Mouse (Mus musculus): ENCODE measurements around the gene Cebpa. TPM values are rescaled to one million over a fixed set of nuclear protein-coding genes. Genes with fewer than 3 reads are reported as not detected.

Cebpa gene
- polyA plus RNA-seq (2015; fragmentation: Nextera tagmentation; extraction: Ambion mirVana): 4.3 and 5.3 TPM in 2 replicates

GRCm38 (mm10) chr7:35118841-35119413 lies at the start of gene Cebpa:
Gene Cebpa, plus strand, starts transcription at chr7:35119293.
- no peaks in the 10 kb centered on the region for H3K9me3 ChIP-seq (replicated peaks)
- peak within 1 kb of the TSS; percentile 71 for H3K9ac ChIP-seq
- H3K4me2 ChIP-seq: peak within 1 kb of the TSS; percentile 68
- DNase-seq: peak; percentile 61
- peak within 1 kb of the TSS; percentile 63 for H3K4me3 ChIP-seq (replicated peaks)
- peaks cover 39% of the 10 kb centered on the region for H3K4me1 ChIP-seq (replicated peaks)
- ATAC-seq (ENCODE audit: low read depth): peak; percentile 76
- WGBS (ENCODE audit: insufficient replicate concordance): 0% methylated on average over 50 of the region's 50 CpGs
- H3K27me3 ChIP-seq: peaks cover 79% of the 10 kb centered on the region
- H3K36me3 ChIP-seq: no peaks in the 10 kb centered on the region
- peak within 1 kb of the TSS; percentile 77 for H3K27ac ChIP-seq

DNA sequence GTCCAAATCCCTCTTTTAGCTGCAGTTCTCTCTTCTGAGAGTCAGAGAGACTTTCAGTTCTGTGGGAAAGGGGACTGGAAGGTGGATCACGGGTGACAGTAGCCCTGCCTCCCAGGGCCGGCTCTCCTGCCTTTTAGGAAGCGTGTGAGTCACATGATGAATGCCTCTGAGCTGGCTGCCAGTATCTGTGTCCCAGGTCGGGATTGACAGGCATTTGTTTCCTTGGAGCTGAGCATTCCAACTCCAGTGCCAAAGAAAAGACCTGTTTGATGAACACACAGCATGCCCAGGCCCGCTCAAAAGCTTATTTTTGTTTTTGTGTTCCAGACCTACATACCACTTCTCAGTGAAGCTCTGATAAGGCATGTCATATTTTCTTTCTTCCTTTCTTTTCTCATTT lies 42.4 kb upstream of the Cebpa start:
- Histone ChIP-seq H3K27me3 (no peaks in the 10 kb centered on the region), H3K9ac (no peak overlapping the region), H3K4me1 (replicated peaks) (peaks cover 6% of the 10 kb centered on the region; the same call in 1 of the 2 replicates), H3K4me2 (no peak overlapping the region), H3K27ac (no peak overlapping the region), H3K36me3 (no peaks in the 10 kb centered on the region), H3K9me3 (replicated peaks) (no peaks in the 10 kb centered on the region), H3K4me3 (replicated peaks) (no peak overlapping the region)
- DNase-seq (no peak), ATAC-seq (ENCODE audit: low read depth) (no peak)
- 50% methylated on average over 5 of the region's 5 CpGs for WGBS (ENCODE audit: insufficient replicate concordance)

DNA sequence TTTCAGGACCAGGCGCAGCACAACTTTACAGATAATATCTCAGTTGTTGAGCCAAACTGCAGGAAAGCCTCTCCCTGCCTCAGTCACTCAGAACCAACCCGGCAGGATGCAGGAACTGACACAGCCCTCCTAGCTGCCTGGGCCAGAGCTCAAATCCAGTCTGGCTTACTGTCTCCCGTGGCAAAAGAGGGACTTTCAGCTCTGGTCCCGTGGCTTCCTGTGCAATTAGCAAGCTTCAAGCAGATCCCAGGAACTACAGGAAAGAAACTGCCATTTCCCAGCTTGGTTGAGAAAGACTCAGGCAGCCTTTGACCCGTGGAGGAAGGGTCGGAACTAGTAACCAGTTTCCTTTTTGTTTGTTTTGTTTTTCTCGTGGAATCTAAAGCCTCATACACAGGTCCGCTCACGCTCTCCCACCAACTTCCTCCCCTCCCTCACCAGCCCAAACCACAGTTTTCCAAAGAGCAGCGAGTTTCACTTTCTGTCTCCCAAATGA lies 38.2 kb upstream of the Cebpa start:
- Histone ChIP-seq H3K4me3 (replicated peaks) (no peak overlapping the region), H3K4me1 (replicated peaks) (peaks cover 10% of the 10 kb centered on the region; the same call in 1 of the 2 replicates), H3K27me3 (peaks cover 2% of the 10 kb centered on the region; the same call in 1 of the 2 replicates), H3K9me3 (replicated peaks) (no peaks in the 10 kb centered on the region), H3K27ac (peak overlapping the region; percentile 52; the same call in 1 of the 2 replicates), H3K4me2 (peak overlapping the region; percentile 18), H3K9ac (no peak overlapping the region), H3K36me3 (no peaks in the 10 kb centered on the region)
- ATAC-seq (ENCODE audit: low read depth) (peak; percentile 48), DNase-seq (no peak)
- WGBS (ENCODE audit: insufficient replicate concordance): 10% methylated on average over 10 of the region's 10 CpGs

GRCm38 (mm10) chr7:35081406-35082104 lies 37.5 kb upstream of the Cebpa start:
- peak overlapping the region; percentile 18 for H3K4me2 ChIP-seq
- no peak overlapping the region for H3K9ac ChIP-seq
- no peaks in the 10 kb centered on the region for H3K36me3 ChIP-seq
- ATAC-seq (ENCODE audit: low read depth) (peak; percentile 34; the same call in 1 of the 2 replicates), DNase-seq (no peak)
- H3K27me3 ChIP-seq: peaks cover 9% of the 10 kb centered on the region; the same call in 1 of the 2 replicates
- peaks cover 16% of the 10 kb centered on the region for H3K4me1 ChIP-seq (replicated peaks)
- H3K9me3 ChIP-seq (replicated peaks): no peaks in the 10 kb centered on the region
- H3K27ac ChIP-seq: peak overlapping the region; percentile 52
- WGBS (ENCODE audit: insufficient replicate concordance): 57% methylated on average over 9 of the region's 9 CpGs
- H3K4me3 ChIP-seq (replicated peaks): no peak overlapping the region

DNA sequence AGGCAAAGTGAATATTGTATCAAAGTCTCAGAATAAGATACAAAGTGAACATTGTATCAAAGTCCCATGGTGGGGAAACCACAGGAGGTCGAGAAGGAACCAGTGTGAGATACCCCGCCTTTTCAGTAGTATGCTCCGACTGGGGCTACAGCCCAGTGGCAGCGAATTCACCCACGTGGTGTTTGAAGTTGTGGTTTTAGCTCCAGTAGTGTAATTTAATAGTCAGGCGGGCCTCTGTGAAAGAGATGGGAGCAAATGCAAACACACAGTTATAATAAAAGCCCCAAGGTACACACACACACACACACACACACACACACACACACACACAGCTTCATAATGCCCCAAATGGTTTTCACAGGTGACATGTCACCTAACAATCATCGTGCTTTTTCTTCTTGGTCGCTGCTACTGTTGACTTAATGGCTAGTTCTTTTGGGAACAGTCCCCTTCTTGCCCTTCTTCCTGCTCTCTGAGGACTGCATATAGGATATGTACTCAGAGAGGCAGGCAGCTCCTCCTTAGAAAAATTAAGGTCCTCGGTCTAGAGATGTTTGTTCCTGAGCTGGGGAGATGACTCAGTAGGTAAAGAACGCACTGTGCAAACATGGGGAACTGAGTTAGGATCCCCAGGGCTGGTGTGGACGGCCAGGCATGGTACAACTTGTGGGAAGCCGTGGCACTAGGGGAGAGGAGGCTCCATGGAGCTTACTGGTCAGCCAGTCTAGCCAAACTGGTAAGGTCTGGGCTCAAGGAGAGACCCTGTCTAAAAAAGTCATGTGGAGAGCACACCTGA lies 34.3 kb upstream of the Cebpa start:
- Histone ChIP-seq H3K36me3 (no peaks in the 10 kb centered on the region), H3K4me3 (replicated peaks) (no peak overlapping the region), H3K4me2 (no peak overlapping the region), H3K9me3 (replicated peaks) (no peaks in the 10 kb centered on the region), H3K27ac (no peak overlapping the region), H3K9ac (no peak overlapping the region), H3K4me1 (replicated peaks) (peaks cover 18% of the 10 kb centered on the region), H3K27me3 (peaks cover 17% of the 10 kb centered on the region)
- DNase-seq (no peak), ATAC-seq (ENCODE audit: low read depth) (no peak)
- WGBS (ENCODE audit: insufficient replicate concordance): 44% methylated on average over 12 of the region's 12 CpGs

- H3K27me3 ChIP-seq: peaks cover 17% of the 10 kb centered on the region
- H3K4me2 ChIP-seq: peak overlapping the region; percentile 47
- H3K4me3 ChIP-seq (replicated peaks): peak overlapping the region; percentile 27; the same call in 1 of the 2 replicates
- peaks cover 15% of the 10 kb centered on the region for H3K4me1 ChIP-seq (replicated peaks)
- no peak overlapping the region for H3K9ac ChIP-seq
- 4% methylated on average over 21 of the region's 21 CpGs for whole genome bisulfite sequencing (ENCODE audit: insufficient replicate concordance)
- H3K27ac ChIP-seq: no peak overlapping the region
- no peak for DNase-seq
- H3K9me3 ChIP-seq (replicated peaks): no peaks in the 10 kb centered on the region
- ATAC-seq (ENCODE audit: low read depth): no peak
- no peaks in the 10 kb centered on the region for H3K36me3 ChIP-seq
Observed at GRCm38 (mm10) chr7:35086271-35086861, 32.7 kb upstream of the Cebpa start.

DNA sequence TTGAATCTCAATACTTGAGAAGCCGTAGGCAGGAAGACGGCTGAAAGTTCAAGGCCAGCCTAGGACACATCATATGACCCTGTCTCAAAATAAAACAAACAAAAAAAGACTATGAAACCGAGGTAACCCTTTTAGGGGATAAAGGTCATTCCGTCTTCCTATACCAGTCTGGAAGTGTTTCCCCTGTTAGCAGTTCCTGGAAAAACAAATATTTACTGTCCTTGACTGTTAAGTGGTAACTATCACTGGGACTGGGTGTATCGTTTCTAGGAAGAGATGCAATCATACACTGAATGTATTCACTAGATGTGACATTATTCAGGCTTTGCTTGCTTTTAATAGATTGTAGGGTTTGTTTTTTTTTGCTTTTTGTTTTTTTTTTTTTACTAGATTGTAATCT lies 28.5 kb upstream of the Cebpa start:
- Histone ChIP-seq H3K27ac (no peak overlapping the region), H3K27me3 (peaks cover 17% of the 10 kb centered on the region), H3K4me1 (replicated peaks) (peaks cover 17% of the 10 kb centered on the region; the same call in 1 of the 2 replicates), H3K9ac (no peak overlapping the region), H3K4me3 (replicated peaks) (no peak overlapping the region), H3K4me2 (no peak overlapping the region), H3K36me3 (no peaks in the 10 kb centered on the region), H3K9me3 (replicated peaks) (no peaks in the 10 kb centered on the region)
- 59% methylated on average over 5 of the region's 5 CpGs for WGBS (ENCODE audit: insufficient replicate concordance)
- peak; percentile 60; the same call in 1 of the 2 replicates for ATAC-seq (ENCODE audit: low read depth)
- no peak for DNase-seq

DNA sequence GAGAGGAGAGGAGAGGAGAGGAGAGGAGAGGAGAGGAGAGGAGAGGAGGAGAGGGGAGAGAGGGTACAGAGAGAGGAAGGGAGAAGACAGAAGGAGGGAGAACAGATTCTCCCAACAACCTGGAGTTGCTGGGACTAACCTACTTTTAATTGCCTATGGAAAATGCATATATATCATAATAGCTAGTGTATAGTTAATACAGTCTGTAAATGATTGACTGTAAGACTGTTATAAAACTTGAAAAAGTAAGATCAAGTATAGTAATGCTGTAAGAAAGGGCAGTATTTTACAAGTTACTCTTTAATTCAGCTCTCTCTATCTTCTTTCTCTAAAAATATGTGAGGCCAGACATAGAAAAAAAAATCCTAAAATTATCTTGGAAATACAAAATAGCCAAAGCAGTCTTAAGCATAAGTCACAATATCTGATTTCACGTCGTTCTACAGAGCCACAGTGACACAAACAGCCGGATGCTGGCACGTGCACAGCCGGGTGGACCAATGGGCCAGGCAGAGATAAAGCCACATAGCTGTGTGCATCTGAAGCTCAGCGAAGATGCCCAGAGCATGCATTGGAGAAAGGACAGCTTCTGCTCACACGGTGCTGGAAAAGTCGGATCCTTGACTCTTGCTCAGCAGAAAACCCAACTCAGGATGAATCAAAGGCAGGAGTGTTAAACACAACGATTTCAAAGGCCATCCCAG lies 24.0 kb upstream of the Cebpa start:
- H3K9me3 ChIP-seq (replicated peaks): no peaks in the 10 kb centered on the region
- no peak overlapping the region for H3K27ac ChIP-seq

GRCm38 (mm10) chr7:35098777-35099176 lies 20.3 kb upstream of the Cebpa start:
- ATAC-seq (ENCODE audit: low read depth): no peak
- no peak overlapping the region for H3K9ac ChIP-seq
- no peak for DNase-seq
- no peaks in the 10 kb centered on the region for H3K4me1 ChIP-seq (replicated peaks)
- no peak overlapping the region for H3K4me2 ChIP-seq
- H3K36me3 ChIP-seq: no peaks in the 10 kb centered on the region
- H3K4me3 ChIP-seq (replicated peaks): no peak overlapping the region
- H3K27ac ChIP-seq: no peak overlapping the region
- 16% methylated on average over 4 of the region's 4 CpGs for WGBS (ENCODE audit: insufficient replicate concordance)
- H3K27me3 ChIP-seq: no peaks in the 10 kb centered on the region
- H3K9me3 ChIP-seq (replicated peaks): no peaks in the 10 kb centered on the region

More for the DNA sequence above, 24.0 kb upstream of the Cebpa start:
- ATAC-seq (ENCODE audit: low read depth) (no peak), DNase-seq (no peak)
- Histone ChIP-seq H3K9ac (no peak overlapping the region), H3K36me3 (no peaks in the 10 kb centered on the region), H3K4me2 (no peak overlapping the region), H3K4me3 (replicated peaks) (no peak overlapping the region), H3K4me1 (replicated peaks) (peaks cover 9% of the 10 kb centered on the region; the same call in 1 of the 2 replicates), H3K27me3 (no peaks in the 10 kb centered on the region)
- WGBS (ENCODE audit: insufficient replicate concordance): 61% methylated on average over 9 of the region's 9 CpGs

DNA sequence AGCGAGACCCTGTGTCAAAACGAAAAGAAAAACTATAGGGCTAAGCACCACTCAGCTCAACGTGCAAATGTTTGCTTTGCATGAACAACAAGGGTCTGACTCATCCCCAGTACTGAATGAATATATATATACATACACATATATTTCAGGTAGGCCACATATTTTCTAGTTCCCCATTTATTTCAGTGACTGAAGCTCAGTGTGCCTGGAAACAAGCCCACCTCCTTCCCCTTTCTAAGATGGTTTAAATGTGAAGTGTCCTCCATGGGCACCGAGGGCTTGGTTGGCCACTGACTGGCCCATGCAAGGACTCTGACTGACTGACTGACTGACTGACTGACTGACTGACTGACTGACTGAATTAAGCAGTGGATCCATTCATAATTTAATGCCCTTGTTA lies 19.6 kb upstream of the Cebpa start:
- no peak for ATAC-seq (ENCODE audit: low read depth)
- no peaks in the 10 kb centered on the region for H3K4me1 ChIP-seq (replicated peaks)
- H3K27me3 ChIP-seq: no peaks in the 10 kb centered on the region
- H3K4me3 ChIP-seq (replicated peaks): no peak overlapping the region
- DNase-seq: no peak
- no peaks in the 10 kb centered on the region for H3K36me3 ChIP-seq
- WGBS (ENCODE audit: insufficient replicate concordance): 64% methylated on average over 4 of the region's 4 CpGs
- H3K27ac ChIP-seq: no peak overlapping the region
- H3K9me3 ChIP-seq (replicated peaks): no peaks in the 10 kb centered on the region
- H3K9ac ChIP-seq: no peak overlapping the region
- no peak overlapping the region for H3K4me2 ChIP-seq

All from liver, embryonic 13.5 days (tissue).